Mouse (Mus musculus) effector memory CD4-positive, alpha-beta T cell, adult 5 months (primary cell): Measurements from ENCODE around the gene Cdk14. TPM values are rescaled to one million over a fixed set of nuclear protein-coding genes. Genes with fewer than 3 reads are reported as not detected.

Source experiments
- polyA plus RNA-seq: library from polyadenylated mRNA; unstranded; fragments of 100-300 nt; shearing (Covaris generic); gene quantifications from one replicate; pipeline ENCODE4 v1.2.1, GENCODE M21; 2017

Gene Cdk14
- polyA plus RNA-seq: 0.26 TPM

DNA sequence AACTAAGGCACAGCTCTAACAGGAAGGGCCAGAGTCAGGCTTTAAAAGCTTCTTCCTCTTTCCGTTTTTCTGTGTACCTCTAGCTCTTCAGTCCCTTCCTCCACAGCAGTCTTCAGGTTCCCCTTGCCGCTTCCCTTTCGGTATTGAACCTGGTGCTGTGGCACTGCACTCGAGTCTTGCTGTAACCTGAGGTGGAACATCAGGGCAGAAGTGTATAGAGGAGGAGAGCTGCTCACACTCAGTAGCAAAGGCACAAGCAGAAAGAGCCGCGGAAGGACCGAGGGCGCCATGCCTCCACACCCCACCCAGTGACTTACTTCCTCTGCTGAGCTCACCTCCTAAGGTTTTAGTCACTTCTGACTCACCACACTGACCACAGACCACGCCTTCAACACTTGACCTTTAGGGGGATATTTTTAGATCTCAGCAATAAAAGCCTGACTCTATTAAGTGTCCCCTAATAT lies at the start of gene Cdk14:
Gene Cdk14 (minus strand): TSS at position 321 of the 464 bp plus-strand sequence.

DNA sequence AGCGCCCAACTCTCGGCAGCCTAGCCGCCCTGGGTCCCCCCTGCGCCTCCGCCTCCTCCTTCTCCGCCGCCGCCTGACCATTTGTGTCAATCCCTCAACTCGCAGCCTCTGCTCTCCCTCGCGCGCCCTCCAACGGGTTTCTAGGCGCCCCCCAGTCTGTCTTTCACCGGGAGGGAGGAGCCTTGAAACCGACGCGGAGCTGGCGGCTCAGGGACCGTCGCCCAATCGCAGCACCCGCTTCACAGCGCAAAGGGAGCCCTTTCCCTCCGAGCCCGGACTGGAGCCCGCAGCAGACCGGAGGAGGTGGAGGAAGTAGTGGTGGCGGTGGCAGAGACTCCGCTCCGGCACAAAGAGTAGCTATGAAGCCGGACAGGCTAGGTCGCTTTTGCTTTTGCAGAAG lies 662.2 kb downstream of the Cdk14 start, which contains the start of gene Fzd1:
Gene Fzd1 (minus strand): TSS at position 134 of the 400 bp plus-strand sequence.

Other genes starting within 250 kb of the Cdk14 start
- not detected for gene 1700015F17Rik, start 58.8 kb upstream of the Cdk14 start, polyA plus RNA-seq
- gene Cldn12, start 94.6 kb upstream of the Cdk14 start, polyA plus RNA-seq: 1.7 TPM
- gene Gtpbp10, start 139.2 kb upstream of the Cdk14 start, polyA plus RNA-seq: 12.3 TPM
- gene Gm8773, start 153.5 kb upstream of the Cdk14 start, polyA plus RNA-seq: not detected
- gene Cfap69, start 243.9 kb upstream of the Cdk14 start, polyA plus RNA-seq: 0.17 TPM